Mouse (Mus musculus): ENCODE results near the gene Olfr150. TPM values are rescaled to one million over a fixed set of nuclear protein-coding genes. Genes with fewer than 3 reads are reported as not detected.

The Olfr150 gene
- polyA plus RNA-seq (2012; fragmentation: generic; extraction: Trizol), result not detected

DNA sequence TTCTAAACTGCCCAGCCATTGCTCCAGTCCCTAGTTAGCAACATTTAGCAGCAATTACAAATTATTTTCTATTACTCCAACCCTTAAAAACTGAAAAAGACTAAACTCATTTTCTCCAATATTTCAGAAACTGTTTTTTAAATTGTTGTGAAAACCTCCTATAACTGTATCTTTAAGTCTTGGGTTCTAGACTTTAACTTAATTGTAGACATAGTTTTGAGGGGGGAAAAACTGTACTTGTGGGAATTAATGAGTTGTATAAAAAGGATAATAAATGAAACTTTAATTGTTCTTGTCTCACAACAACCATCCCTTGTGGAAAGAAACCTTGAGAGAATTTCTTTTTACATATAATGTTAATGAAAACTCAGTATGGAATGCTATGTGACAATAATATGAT lies at the start of gene Olfr150:
TSS of gene Olfr150 (plus strand) at position 301 of the 400 bp plus-strand sequence.

DNA sequence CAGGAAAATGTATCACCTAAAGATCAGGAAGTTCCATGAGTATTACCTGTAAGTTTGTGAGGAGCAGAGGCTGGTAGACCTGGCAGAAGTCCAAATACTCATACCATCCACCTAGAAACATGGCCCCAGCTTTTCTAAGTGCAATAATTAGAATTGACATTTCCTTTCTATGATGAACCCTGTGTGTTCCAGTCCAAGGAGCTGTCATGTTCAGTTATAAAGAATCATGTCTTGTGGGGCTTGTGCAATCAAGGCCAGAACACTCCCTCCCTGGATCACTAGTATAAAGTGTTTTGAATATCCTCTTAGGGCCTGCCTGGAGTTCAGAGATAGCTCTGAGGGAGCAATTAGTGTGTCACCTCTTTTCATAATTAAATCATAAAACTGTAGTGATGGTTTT lies 23.8 kb upstream of the Olfr150 start, which contains the start of gene Olfr149:
TSS of gene Olfr149 (minus strand) at position 101 of the 400 bp plus-strand sequence.

DNA sequence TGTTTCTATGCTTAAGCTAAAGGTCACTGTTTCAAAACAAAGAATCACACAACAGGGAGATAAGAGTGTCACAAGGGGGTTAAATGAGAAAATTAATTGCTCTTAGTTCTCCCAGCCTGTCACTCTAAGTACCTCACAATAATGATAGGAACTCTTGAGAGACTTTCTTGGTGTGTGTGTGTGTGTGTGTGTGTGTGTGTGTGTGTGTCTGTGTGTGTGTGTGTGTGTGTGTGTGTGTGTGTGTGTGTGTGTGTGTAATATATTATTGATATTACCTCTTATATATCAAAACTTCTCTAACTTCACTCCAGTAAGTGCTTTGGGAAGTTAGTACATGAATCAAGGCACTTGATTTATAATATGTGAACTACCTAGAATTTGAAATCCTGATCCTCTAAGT lies 19.7 kb upstream of the Olfr150 start, which contains the start of gene Olfr965:
TSS of gene Olfr965 (plus strand) at position 301 of the 400 bp plus-strand sequence.

DNA sequence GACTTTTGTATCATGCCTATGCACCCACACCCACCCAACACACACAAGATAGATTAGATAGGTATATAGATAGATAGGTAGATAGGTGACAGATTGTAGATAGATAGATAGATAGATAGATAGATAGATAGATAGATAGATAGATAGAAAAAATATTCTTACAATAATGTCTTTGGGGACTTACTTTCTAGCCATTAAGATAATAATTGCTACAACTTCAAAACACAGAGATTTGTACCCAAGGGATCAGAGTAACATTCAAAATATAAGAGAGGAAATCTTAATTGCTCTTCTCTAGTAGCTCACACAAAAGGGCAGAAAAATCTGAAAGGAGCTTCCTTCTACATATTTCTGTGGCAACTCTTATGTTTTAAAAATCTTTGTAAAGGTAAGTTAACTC lies 15.2 kb downstream of the Olfr150 start, which contains the start of gene Olfr967:
TSS of gene Olfr967 (plus strand) at position 301 of the 400 bp plus-strand sequence.

DNA sequence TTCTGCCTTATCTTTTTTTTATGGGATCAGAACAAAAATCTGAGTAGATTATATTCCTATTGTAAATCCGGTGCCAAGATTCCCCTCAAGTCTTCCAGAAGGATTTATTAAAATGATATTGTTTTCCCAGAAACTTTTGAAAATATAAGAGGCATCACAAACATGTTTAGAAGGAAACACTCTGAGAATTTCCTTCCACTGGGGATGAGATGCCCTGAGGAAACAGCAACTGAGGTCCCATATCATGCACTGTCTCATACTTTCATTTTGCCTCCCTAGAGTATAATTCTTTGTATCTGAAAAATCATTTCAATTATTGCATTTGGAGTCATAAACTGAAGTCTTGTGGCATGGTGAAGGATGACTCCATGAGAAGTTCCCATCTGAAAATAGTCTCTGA lies 52.4 kb downstream of the Olfr150 start, which contains the start of gene Olfr968:
TSS of gene Olfr968 (minus strand) at position 101 of the 400 bp plus-strand sequence.

Other genes starting within 250 kb of the Olfr150 start
- gene Olfr44, start 237.0 kb upstream of the Olfr150 start, polyA plus RNA-seq (2012; fragmentation: generic; extraction: Trizol), result not detected
- not detected for gene Olfr957, start 215.2 kb upstream of the Olfr150 start, polyA plus RNA-seq (2012; fragmentation: generic; extraction: Trizol)
- not detected for gene Olfr958, start 176.9 kb upstream of the Olfr150 start, polyA plus RNA-seq (2012; fragmentation: generic; extraction: Trizol)
- not detected for gene Olfr959, start 155.4 kb upstream of the Olfr150 start, polyA plus RNA-seq (2012; fragmentation: generic; extraction: Trizol)
- not detected for gene AW551984, start 126.6 kb upstream of the Olfr150 start, polyA plus RNA-seq (2012; fragmentation: generic; extraction: Trizol)
- not detected for gene Olfr148, start 120.3 kb upstream of the Olfr150 start, polyA plus RNA-seq (2012; fragmentation: generic; extraction: Trizol)
- not detected for gene Olfr960, start 109.6 kb upstream of the Olfr150 start, polyA plus RNA-seq (2012; fragmentation: generic; extraction: Trizol)
- gene Olfr961, start 85.9 kb upstream of the Olfr150 start, polyA plus RNA-seq (2012; fragmentation: generic; extraction: Trizol), result not detected
- not detected for gene Olfr963, start 63.8 kb upstream of the Olfr150 start, polyA plus RNA-seq (2012; fragmentation: generic; extraction: Trizol)
- gene Olfr149, start 23.9 kb upstream of the Olfr150 start, polyA plus RNA-seq (2012; fragmentation: generic; extraction: Trizol), result not detected
- not detected for gene Olfr965, start 19.6 kb upstream of the Olfr150 start, polyA plus RNA-seq (2012; fragmentation: generic; extraction: Trizol)
- gene Olfr967, start 15.3 kb downstream of the Olfr150 start, polyA plus RNA-seq (2012; fragmentation: generic; extraction: Trizol), result not detected
- not detected for gene Olfr968, start 52.3 kb downstream of the Olfr150 start, polyA plus RNA-seq (2012; fragmentation: generic; extraction: Trizol)
- gene Olfr969, start 60.0 kb downstream of the Olfr150 start, polyA plus RNA-seq (2012; fragmentation: generic; extraction: Trizol), result not detected
- gene Olfr970, start 77.9 kb downstream of the Olfr150 start, polyA plus RNA-seq (2012; fragmentation: generic; extraction: Trizol), result not detected
- not detected for gene Olfr971, start 105.9 kb downstream of the Olfr150 start, polyA plus RNA-seq (2012; fragmentation: generic; extraction: Trizol)
- not detected for gene Olfr972, start 135.4 kb downstream of the Olfr150 start, polyA plus RNA-seq (2012; fragmentation: generic; extraction: Trizol)
- not detected for gene Olfr229, start 176.4 kb downstream of the Olfr150 start, polyA plus RNA-seq (2012; fragmentation: generic; extraction: Trizol)
- not detected for gene Olfr974, start 206.5 kb downstream of the Olfr150 start, polyA plus RNA-seq (2012; fragmentation: generic; extraction: Trizol)
- not detected for gene Olfr975, start 221.1 kb downstream of the Olfr150 start, polyA plus RNA-seq (2012; fragmentation: generic; extraction: Trizol)
- not detected for gene Olfr976, start 230.2 kb downstream of the Olfr150 start, polyA plus RNA-seq (2012; fragmentation: generic; extraction: Trizol)

Measured in C3H10T1/2 (cell line).